Mouse (Mus musculus) inflammation-experienced regulatory T-cells (primary cell): Measurements from ENCODE around the gene Tmem145. TPM values are rescaled to one million over a fixed set of nuclear protein-coding genes. Genes with fewer than 3 reads are reported as not detected.

Experiments used
- polyA plus RNA-seq, 2 experiments: library from polyadenylated mRNA; unstranded; fragments of 100-300 nt; shearing (Covaris generic); gene quantifications; one replicate each; pipeline ENCODE4 v1.2.1; 2017

Gene Tmem145
- under 1 TPM in 1 of 2 experiments, not detected in 1; 0.67 TPM for polyA plus RNA-seq

GRCm38 (mm10) chr7:25305956-25306613 is at the start of gene Tmem145:
Gene Tmem145, plus strand, starts transcription at chr7:25306106.

DNA sequence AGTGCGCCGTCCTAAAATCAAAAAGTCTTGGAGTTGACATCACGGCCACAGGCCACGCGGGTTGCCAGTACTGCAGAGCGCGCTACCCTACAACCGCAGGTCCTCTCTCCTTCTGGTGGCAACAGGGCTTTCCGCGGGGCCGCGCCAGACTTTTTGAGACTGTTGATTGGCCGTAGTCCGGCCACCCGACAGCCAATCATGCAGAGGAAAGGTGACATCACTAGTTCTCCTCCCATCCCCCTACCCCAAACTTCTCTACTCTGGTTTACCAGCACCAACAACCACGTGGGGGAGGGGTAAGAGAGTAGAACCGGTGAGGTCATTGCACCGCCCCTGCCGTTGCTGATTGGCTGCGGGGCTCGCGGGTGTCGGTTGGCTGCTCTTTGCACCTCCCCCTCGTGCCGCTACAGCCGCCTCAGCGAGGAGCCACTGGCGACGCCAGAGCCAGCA is 38.6 kb upstream of the Tmem145 start, which contains the start of gene Cic:
TSS of gene Cic (plus strand) at position 404 of the 450 bp plus-strand sequence.

GRCm38 (mm10) chr7:25297454-25298325 is 8.2 kb upstream of the Tmem145 start, which contains the start of gene Pafah1b3:
Gene Pafah1b3, minus strand, starts transcription at chr7:25297986.

GRCm38 (mm10) chr7:25301063-25301462 is 4.8 kb upstream of the Tmem145 start, which contains the start of gene Prr19:
Gene Prr19, plus strand, starts transcription at chr7:25301411.

DNA sequence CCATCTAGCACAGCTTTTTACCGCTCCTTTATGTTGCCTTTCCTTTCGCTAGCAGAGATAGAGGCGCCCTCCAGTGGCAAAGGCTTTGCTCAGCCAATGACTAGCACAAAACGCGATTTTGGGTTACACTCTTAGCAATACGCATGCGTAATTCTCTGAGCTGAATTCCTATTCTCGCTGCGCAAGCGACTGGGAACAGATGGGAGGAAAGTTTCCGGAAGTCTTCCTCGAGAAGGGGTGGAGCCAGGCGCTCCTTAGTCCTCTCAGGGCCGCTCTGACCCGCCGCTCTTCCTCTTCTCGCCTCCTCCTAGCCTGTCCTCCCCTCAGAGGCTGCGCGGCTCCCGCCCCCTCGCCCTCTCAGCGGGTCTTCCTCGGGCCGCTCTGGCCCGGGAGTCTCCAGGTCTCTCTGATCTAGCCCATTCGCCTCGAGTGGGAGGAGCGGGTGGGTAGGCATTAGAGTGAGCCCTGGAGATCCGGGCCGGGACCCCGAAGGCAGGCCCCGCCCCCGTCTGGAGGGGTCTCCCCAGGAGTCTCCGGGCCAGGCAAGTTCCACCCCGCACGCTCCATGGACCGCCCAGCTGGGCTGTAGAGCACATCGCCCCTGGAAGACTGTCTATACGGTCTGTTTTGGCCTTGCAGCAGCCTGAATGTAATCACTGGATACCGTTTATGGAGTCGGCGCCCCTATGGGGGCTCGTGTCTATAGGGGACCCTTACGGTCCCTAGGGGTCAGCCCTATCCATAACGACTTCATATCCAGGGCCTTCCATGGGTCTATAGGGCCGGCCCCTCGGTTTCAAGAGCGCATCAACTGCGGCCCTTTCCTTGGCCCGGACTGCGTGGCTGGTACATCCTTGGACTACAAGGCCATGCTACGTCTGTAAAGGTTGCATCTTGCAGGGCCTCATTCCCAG is 10.9 kb downstream of the Tmem145 start, which contains the start of gene Megf8:
TSS of gene Megf8 (plus strand) at position 633 of the 914 bp plus-strand sequence.

Other genes with a start within 250 kb of the Tmem145 start
- gene Grik5, start 233.8 kb upstream of the Tmem145 start, polyA plus RNA-seq: 1 to 10 TPM; 9.0 to 9.7 TPM
- gene Zfp574, start 233.5 kb upstream of the Tmem145 start, polyA plus RNA-seq: 10 to 100 TPM; 29.8 to 38.6 TPM
- 100 to 1,000 TPM in 1 of 2 experiments, 10 to 100 TPM in 1; 66.9 to 118 TPM for gene Pou2f2, start 126.4 kb upstream of the Tmem145 start, polyA plus RNA-seq
- 100 to 1,000 TPM in 1 of 2 experiments, 10 to 100 TPM in 1; 97.0 to 125 TPM for gene Dedd2, start 85.5 kb upstream of the Tmem145 start, polyA plus RNA-seq
- 1 to 10 TPM; 3.4 to 3.5 TPM for gene Zfp526, start 84.7 kb upstream of the Tmem145 start, polyA plus RNA-seq
- gene Gsk3a, start 68.3 kb upstream of the Tmem145 start, polyA plus RNA-seq: 10 to 100 TPM; 85.3 to 85.7 TPM
- gene Erf, start 55.3 kb upstream of the Tmem145 start, polyA plus RNA-seq: 1 to 10 TPM; 1.5 to 1.9 TPM
- 10 to 100 TPM; 30.3 to 31.4 TPM for gene Cic, start 38.4 kb upstream of the Tmem145 start, polyA plus RNA-seq
- 10 to 100 TPM; 24.1 to 47.5 TPM for gene Pafah1b3, start 8.1 kb upstream of the Tmem145 start, polyA plus RNA-seq
- not detected for gene Prr19, start 4.7 kb upstream of the Tmem145 start, polyA plus RNA-seq
- under 1 TPM; 0.25 to 0.39 TPM for gene Megf8, start 11.1 kb downstream of the Tmem145 start, polyA plus RNA-seq
- not detected for gene Cnfn, start 63.6 kb downstream of the Tmem145 start, polyA plus RNA-seq
- gene Lipe, start 92.6 kb downstream of the Tmem145 start, polyA plus RNA-seq: 10 to 100 TPM; 13.8 to 15.9 TPM
- gene Cxcl17, start 106.8 kb downstream of the Tmem145 start, polyA plus RNA-seq: 1 to 10 TPM in 1 of 2 experiments, under 1 TPM in 1; 0.57 to 1.1 TPM
- gene Ceacam1, start 171.5 kb downstream of the Tmem145 start, polyA plus RNA-seq: 1 to 10 TPM; 2.4 to 3.5 TPM
- gene Ceacam2, start 233.8 kb downstream of the Tmem145 start, polyA plus RNA-seq: under 1 TPM; 0.16 to 0.55 TPM